Mouse (Mus musculus) G1E (cell line): ENCODE results near the gene Gm20481. TPM values are rescaled to one million over a fixed set of nuclear protein-coding genes. Genes with fewer than 3 reads are reported as not detected.

ENCODE experiments used
- ATAC-seq: 2 replicates; pipeline ENCODE4 v1.8.0; 2016; ENCODE audit warnings: mild to moderate bottlenecking; ENCODE audit not compliant: insufficient number of reproducible peaks, poor library complexity, low FRiP score, severe bottlenecking; ENCODE audit errors: extremely low read depth
- DNase-seq: peaks from one replicate; pipeline ENCODE4 v3.0.0; 2012; ENCODE audit warnings: low spot score
- H3K27me3 ChIP-seq: 2 replicates; pipeline ENCODE4 v1.6.1; 2012; ENCODE audit warnings: mild to moderate bottlenecking, low read length, inconsistent platforms; ENCODE audit not compliant: insufficient read depth
- H3K36me3 ChIP-seq: replicated peaks from 2 replicates; pipeline ENCODE3; 2012; ENCODE audit warnings: mild to moderate bottlenecking, inconsistent platforms
- H3K4me1 ChIP-seq: 2 replicates; pipeline ENCODE4 v1.6.1; 2012; ENCODE audit warnings: low read depth, low read length, inconsistent platforms, mixed read lengths; ENCODE audit not compliant: insufficient read depth
- H3K4me3 ChIP-seq: 2 replicates; pipeline ENCODE4 v1.5.1; 2012; ENCODE audit warnings: low read depth, mild to moderate bottlenecking, inconsistent platforms, low read length, moderate library complexity, mixed read lengths
- H3K9me3 ChIP-seq: replicated peaks from 2 replicates; pipeline ENCODE4 v1.6.1; 2012; ENCODE audit warnings: inconsistent platforms
- CTCF ChIP-seq: IDR thresholded peaks from 2 replicates; pipeline ENCODE4 v1.5.1; 2012; ENCODE audit warnings: low read depth, low read length, inconsistent platforms, mixed read lengths
- GATA1 ChIP-seq: IDR thresholded peaks from 2 replicates; pipeline ENCODE4 v1.6.1; 2012; ENCODE audit warnings: borderline replicate concordance, low read length, inconsistent platforms, mixed read lengths
- GATA2 ChIP-seq: IDR thresholded peaks from 2 replicates; pipeline ENCODE4 v1.6.1; 2012; ENCODE audit warnings: low read depth, low read length, inconsistent platforms, borderline replicate concordance
- POLR2AphosphoS5 ChIP-seq: IDR thresholded peaks from 2 replicates; pipeline ENCODE4 v1.6.1; 2012; ENCODE audit warnings: low read depth, low read length, inconsistent platforms; ENCODE audit not compliant: insufficient replicate concordance
- TAL1 ChIP-seq: conservative IDR thresholded peaks from 2 replicates; pipeline ENCODE4 v1.6.1; 2012; ENCODE audit warnings: low read depth, low read length, inconsistent platforms, mixed read lengths
- polyA plus RNA-seq: library from polyadenylated mRNA; stranded (reverse); fragments of >175 nt; gene quantifications from 2 replicates; pipeline ENCODE4 v1.2.3, GENCODE M21; 2012
- total RNA-seq, 2 experiments: library from RNA; stranded (forward) in 1 of 2; stranded (reverse) in 1 of 2; fragments of 200-1000 nt in 1 of 2; fragments of >200 nt in 1 of 2; fragmentation: Nextera tagmentation in 1 of 2; gene quantifications; 2 replicates each; pipeline ENCODE4 v1.2.3; 2014 to 2017

Gene Gm20481
- total and polyA plus RNA-seq, 3 experiments: 0.44 TPM; not detected in 2

DNA sequence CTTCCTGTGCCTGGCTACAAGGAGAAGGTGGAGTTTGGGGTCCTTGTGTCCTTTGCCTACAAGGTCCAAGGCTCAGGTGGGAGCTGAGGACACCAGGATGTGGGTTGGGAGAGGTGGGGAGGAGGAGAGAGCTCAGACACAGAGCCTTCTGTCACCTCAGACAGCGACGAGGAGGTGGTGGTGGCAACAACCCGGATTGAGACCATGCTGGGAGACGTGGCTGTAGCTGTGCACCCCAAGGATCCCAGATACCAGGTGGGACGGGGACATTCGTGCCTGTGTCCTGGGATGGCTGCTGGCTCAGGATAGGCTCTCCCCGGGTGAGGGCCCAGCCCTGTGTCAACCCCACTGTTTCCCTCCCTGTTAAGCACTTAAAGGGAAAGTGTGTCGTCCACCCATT lies 41.7 kb downstream of the Gm20481 start:
- H3K4me1 ChIP-seq: peaks cover 84% of the 10 kb centered on the region
- TF ChIP-seq TAL1: no peak
- no peak for TF ChIP-seq CTCF
- TF ChIP-seq POLR2AphosphoS5: no peak
- TF ChIP-seq GATA1: no peak
- TF ChIP-seq GATA2: no peak
- no peaks in the 10 kb centered on the region; the same call in 1 of the 2 replicates for H3K27me3 ChIP-seq
- DNase-seq (no peak), ATAC-seq (no peak)
- H3K36me3 ChIP-seq: peaks cover 98% of the 10 kb centered on the region
- H3K4me3 ChIP-seq: no peak overlapping the region
- H3K9me3 ChIP-seq: no peaks in the 10 kb centered on the region

DNA sequence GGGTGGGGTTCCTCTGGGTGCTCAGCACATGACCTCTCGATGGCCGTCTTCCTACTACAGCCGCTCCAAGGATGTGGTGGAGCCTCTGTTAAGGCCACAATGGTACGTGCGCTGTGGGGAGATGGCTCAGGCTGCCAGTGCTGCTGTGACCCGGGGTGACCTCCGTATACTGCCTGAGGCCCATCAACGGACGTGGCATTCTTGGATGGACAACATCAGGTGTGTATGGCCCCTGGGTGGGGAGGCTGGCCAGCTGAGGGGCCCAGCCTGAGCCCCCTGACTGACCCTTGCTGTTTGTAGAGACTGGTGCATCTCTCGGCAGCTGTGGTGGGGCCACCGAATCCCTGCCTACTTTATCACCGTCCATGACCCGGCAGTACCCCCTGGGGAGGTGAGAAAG lies 42.7 kb downstream of the Gm20481 start:
- DNase-seq (no peak), ATAC-seq (no peak)
- no peak overlapping the region for H3K4me3 ChIP-seq
- TF ChIP-seq GATA1: no peak
- TF ChIP-seq TAL1: no peak
- no peak for TF ChIP-seq GATA2
- no peaks in the 10 kb centered on the region; the same call in 1 of the 2 replicates for H3K27me3 ChIP-seq
- H3K36me3 ChIP-seq: peaks cover 99% of the 10 kb centered on the region
- H3K9me3 ChIP-seq: no peaks in the 10 kb centered on the region
- H3K4me1 ChIP-seq: peaks cover 88% of the 10 kb centered on the region

DNA sequence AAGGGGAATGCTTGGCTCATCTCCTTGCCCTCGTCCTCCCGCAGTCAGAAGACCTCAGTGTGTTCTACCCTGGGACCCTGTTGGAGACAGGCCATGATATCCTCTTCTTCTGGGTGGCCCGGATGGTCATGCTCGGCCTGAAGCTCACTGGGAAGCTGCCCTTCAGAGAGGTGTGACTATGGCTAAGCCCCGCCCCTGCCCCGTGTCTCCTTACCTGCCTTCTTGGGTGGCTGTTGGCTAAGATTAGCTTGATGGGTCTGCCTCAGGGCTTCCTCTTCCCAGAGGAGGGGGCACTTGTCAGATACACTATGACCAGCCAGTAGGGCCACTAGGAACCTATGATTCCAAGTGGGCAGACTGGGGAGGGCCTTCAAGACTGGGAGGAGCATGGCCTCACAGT lies 43.5 kb downstream of the Gm20481 start:
- Histone ChIP-seq H3K9me3 (no peaks in the 10 kb centered on the region), H3K27me3 (no peaks in the 10 kb centered on the region; the same call in 1 of the 2 replicates), H3K36me3 (peaks cover 98% of the 10 kb centered on the region), H3K4me1 (peaks cover 89% of the 10 kb centered on the region), H3K4me3 (no peak overlapping the region)
- no peak for DNase-seq
- TF ChIP-seq GATA2 (no peak), POLR2AphosphoS5 (no peak), CTCF (no peak), TAL1 (no peak), GATA1 (no peak)
- no peak for ATAC-seq

DNA sequence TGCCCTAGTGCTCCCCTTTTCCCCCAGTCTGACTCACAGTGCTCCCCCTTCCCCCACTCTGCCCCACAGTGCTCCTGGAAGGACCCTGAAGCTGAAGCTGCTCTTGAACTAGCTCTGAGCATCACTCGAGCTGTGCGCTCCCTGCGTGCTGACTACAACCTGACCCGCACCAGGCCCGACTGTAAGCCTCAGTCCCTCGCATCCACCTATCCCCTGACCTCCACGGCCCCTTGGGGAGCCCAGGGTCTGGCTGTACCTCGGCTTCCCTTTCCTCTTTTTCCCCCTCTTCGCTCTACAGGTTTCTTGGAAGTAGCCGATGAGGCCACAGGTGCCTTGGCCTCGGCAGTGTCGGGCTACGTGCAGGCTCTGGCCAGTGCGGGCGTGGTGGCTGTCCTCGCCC lies 45.6 kb downstream of the Gm20481 start:
- ATAC-seq (no peak), DNase-seq (no peak)
- peaks cover 94% of the 10 kb centered on the region for H3K4me1 ChIP-seq
- H3K4me3 ChIP-seq: peak overlapping the region; percentile 49; the same call in 1 of the 2 replicates
- TF ChIP-seq CTCF (no peak), TAL1 (no peak), GATA2 (no peak), GATA1 (no peak), POLR2AphosphoS5 (no peak)
- no peaks in the 10 kb centered on the region; the same call in 1 of the 2 replicates for H3K27me3 ChIP-seq
- H3K9me3 ChIP-seq: no peaks in the 10 kb centered on the region
- peaks cover 94% of the 10 kb centered on the region for H3K36me3 ChIP-seq

DNA sequence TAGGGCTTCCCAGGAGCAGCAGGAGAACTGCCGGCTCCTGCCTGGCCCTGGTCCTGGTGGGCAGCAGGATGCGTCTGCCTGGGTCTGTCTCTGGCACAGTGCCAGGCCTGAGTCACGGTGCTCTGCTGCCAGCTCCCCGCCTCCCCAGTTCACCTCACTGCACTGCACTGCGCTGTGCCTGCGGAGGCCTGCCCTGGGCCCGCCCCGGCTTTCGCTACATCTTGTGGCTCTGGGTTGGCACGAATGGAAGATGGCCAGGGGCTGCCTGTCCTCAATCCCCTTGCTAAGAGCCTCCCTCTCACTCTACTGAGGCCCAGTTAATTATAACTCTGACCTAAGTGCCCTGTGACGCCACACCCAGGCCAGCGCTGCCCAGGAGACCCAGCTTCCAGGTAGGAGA lies 46.7 kb downstream of the Gm20481 start, which contains the start of gene Vwa7:
Vwa7 (plus strand) TSS at position 204 of the 400 bp plus-strand sequence.
- DNase-seq (peak; percentile 28), ATAC-seq (no peak)
- H3K4me1 ChIP-seq: peaks cover 94% of the 10 kb centered on the region
- no peaks in the 10 kb centered on the region for H3K9me3 ChIP-seq
- no peaks in the 10 kb centered on the region; the same call in 1 of the 2 replicates for H3K27me3 ChIP-seq
- TF ChIP-seq TAL1 (no peak), POLR2AphosphoS5 (no peak), GATA1 (no peak), GATA2 (no peak), CTCF (no peak)
- H3K36me3 ChIP-seq: peaks cover 84% of the 10 kb centered on the region
- H3K4me3 ChIP-seq: peak within 1 kb of the TSS; percentile 49; the same call in 1 of the 2 replicates

DNA sequence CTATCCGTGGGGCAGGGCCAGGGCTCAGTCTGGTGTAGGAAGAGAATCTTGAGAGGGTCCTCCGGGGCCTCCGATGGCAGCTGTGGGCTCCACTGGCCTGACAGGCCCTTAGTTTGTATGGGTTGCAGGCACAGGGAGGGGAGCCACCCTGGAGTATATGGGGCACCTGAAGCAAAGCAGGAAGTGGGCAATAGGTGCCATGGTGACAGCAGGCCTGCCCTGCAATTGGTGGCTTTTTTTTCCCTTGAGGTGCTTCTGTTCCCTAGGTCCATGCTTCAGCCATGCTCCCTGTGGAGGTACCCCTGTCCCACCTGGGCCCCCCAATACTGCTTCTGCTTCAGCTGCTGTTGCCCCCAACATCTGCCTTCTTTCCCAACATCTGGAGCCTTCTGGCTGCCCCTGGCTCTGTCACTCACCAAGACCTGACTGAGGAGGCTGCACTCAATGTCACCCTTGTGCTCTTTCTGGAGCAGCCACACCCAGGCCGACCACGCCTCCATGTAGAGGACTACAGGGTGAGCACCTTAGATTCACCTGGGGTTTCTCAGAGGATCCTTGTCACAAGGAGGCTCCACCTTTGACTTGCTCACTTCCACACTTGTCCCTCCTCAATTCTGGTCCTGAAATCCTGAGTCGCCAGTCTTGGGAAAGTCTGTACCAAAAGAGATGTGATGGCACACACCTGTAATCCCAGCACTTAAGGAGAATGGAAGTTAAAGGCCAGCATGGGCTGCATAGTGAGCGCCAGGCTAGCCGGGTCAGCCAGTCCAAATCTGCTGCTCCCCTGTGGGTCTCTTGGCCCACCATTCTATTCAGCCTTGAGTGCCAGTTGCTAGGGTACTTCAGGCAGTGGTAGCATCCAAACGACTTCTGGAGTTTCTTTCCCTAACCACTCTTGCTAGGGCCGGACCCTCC lies 47.3 kb downstream of the Gm20481 start:
- TF ChIP-seq POLR2AphosphoS5 (peak; percentile 20; the same call in 1 of the 2 replicates), GATA1 (no peak)
- DNase-seq (no peak), ATAC-seq (no peak)
- Histone ChIP-seq H3K9me3 (no peaks in the 10 kb centered on the region), H3K36me3 (peaks cover 77% of the 10 kb centered on the region), H3K4me1 (peaks cover 94% of the 10 kb centered on the region), H3K4me3 (peak overlapping the region; percentile 14; the same call in 1 of the 2 replicates), H3K27me3 (no peaks in the 10 kb centered on the region; the same call in 1 of the 2 replicates)
